Mouse (Mus musculus) small intestine, adult 2 months (tissue): ENCODE results near the gene Cdk14.

ENCODE experiments used
- CTCF ChIP-seq: fragments of 200-500 bp; IDR thresholded peaks from 2 replicates; pipeline ENCODE4 v1.5.1; 2012; ENCODE audit warnings: low read depth, mild to moderate bottlenecking, control low read depth, inconsistent platforms, low read length, moderate library complexity, mixed read lengths; ENCODE audit not compliant: insufficient replicate concordance, insufficient read length; ENCODE audit errors: extremely low read depth
- POLR2A ChIP-seq: fragments of 200-500 bp; IDR thresholded peaks from 2 replicates; pipeline ENCODE4 v1.6.1; 2012; ENCODE audit warnings: low read depth, mild to moderate bottlenecking, control low read depth, inconsistent platforms, low read length, moderate library complexity

DNA sequence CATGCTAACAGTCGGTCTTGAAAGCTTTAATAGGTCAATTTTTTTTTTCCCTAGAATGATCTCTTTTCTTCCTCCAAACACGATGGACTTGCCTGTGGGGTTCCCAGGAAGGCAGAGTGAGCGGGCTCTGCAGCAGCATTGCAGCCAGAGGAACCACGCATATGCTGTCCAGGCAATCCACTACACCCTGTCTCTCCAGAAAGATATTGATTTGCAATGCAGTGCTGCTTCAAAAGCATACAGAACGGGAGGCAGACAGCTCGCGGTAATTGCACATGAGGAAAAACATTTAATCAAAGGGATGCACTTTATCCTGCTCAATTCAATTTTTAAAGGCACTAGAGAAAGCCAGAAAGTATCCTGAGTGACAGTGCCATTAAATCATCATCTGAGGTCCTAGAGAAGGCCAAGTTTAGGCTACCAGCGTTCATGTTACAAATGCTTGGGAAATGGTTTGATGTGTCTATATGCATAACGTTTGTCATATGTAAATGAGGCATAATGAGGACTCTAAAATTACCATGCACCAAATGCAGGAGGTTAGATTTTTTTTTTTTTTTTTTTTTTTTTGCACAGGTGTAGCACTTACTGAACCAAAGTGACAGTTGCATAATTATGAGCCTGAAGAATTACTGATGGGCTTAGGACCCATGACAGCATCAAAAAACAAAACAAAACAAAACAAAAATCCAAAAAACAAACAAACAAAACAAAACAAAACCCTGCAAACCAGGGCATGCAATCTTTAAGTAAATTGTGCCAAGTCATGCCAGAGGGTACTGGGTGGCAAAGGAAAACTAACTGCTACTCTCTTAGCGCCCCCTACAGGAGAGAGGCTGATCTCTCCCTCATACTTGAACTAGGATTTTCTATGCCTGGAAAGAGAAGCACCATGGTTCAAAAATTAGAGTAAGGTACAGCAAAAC lies 154.0 kb downstream of the Cdk14 start:
- TF ChIP-seq POLR2A (no peak), CTCF (no peak)
